23 mouse cellular contexts compared by ENCODE assay signal in the genomic region with DNA sequence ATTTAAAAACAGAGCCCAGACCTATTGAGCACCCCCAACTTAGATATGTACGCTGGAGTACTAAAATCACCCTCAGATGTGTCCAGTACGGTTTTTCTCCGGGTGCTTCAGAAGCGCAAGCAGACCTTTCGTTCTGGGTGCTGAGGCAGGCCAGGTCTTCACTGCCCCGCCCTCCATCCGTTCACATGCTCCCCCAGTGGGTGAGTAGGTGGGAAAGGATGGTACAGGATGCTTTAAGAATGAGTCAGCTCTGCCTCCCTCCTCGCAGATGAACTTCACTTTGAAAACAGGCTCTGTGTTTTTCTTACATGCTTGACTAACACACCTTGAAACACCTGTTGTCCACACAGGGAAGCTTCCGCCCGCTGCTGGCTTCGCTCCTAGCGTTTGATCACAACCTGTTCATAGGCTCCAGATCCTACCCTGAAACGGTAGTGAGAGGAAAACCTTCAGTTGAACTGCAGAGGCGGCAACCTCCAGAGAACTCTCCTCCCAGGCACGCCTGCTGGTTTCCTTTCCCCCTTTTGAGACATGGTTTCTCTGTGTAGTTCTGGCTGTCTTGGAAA. TPM values are rescaled to one million over a fixed set of nuclear protein-coding genes. Genes with fewer than 3 reads are reported as not detected.
DNase-seq lines count a peak whose midpoint lies in the region; ATAC-seq and TF ChIP-seq lines count a peak whose summit lies in the region.
"Had no signal": no experiment of that assay in that cellular context is flagged by ENCODE, and none has a peak within 500 bp of the region (broad histone marks: within the 10 kb centered on the region; RNA-seq: fewer than 3 reads in every experiment).

No protein-coding gene starts in this region.

- no peak for TF ChIP-seq POLR2A in cerebellum, adult 2 months (IDR thresholded peaks at IDR 0.05; ENCODE audit: borderline replicate concordance, insufficient read depth, low read length)

- no peaks in the 10 kb centered on the region for H3K4me1 ChIP-seq in cerebellum, adult 2 months (ENCODE audit: control insufficient read depth, insufficient read depth, low read length)
- H3K4me1 ChIP-seq: heart, embryonic 10.5 days; hindbrain, embryonic 15.5 days had no signal

- no peak for TF ChIP-seq CTCF in cerebellum, adult 2 months (IDR thresholded peaks at IDR 0.05; ENCODE audit: borderline replicate concordance, insufficient read depth, low read depth, low read length)

- no peak overlapping the region for H3K4me3 ChIP-seq in cerebellum, adult 2 months (replicated peaks; ENCODE audit: insufficient read depth, low read depth, low read length)
- H3K4me3 ChIP-seq: heart, embryonic 10.5 days; hindbrain, embryonic 15.5 days had no signal

- peak; percentile 71 for ATAC-seq in frontal cortex, adult (ENCODE audit: low TSS enrichment)
- ATAC-seq: forebrain, postnatal 0 days had no signal

- 70% methylated on average over 15 of the region's 15 CpGs for WGBS in cerebellum, adult 2 months

- DNase-seq in frontal cortex, postnatal 36 days (ENCODE audit: low spot score in 2 of 2): no peak
- peak; percentile 19 for DNase-seq in ovary, postnatal 36 days (ENCODE audit: low spot score)
- DNase-seq in ovary, postnatal 14 days (ENCODE audit: low spot score): no peak
- peak; percentile 29 to 51 for DNase-seq in cerebellum, adult 2 months
- no peak for DNase-seq in adrenal gland, adult 8-10 months
- no peak for DNase-seq in spleen, postnatal 10 days (ENCODE audit: low spot score in 2 of 2)
- DNase-seq: forebrain, postnatal 0 days; gastrocnemius, postnatal 10 days; kidney, adult 18-20 months; lung, postnatal 14 days; spleen, adult 18-20 months; thymus, postnatal 14 days had no signal

- no peak overlapping the region for H3K27ac ChIP-seq in cerebellum, adult 2 months (ENCODE audit: insufficient read depth, low read length)
- H3K27ac ChIP-seq: heart, embryonic 10.5 days; hindbrain, embryonic 15.5 days had no signal

- H3K27me3 ChIP-seq in cerebellum, adult 2 months (ENCODE audit: control insufficient read depth, insufficient read depth, low read length): no peaks in the 10 kb centered on the region
- H3K27me3 ChIP-seq: hindbrain, embryonic 15.5 days had no signal

RNA-seq across cellular contexts. Expression of a gene that starts 34.8 kb away (rescaled TPM):
- 0.88 and 1.0 TPM in 2 replicates for polyA plus RNA-seq in cerebellum, adult 2 months (2012; rRNA removed)
- total RNA-seq in adrenal gland, adult 8-10 months (2022): not detected
- total RNA-seq: forebrain, postnatal 0 days; gastrocnemius, postnatal 10 days; heart, postnatal 25 days; layer of hippocampus, postnatal 10 days; left cerebral cortex, postnatal 10 days; liver, adult 2 months; monocyte, adult 5-6 weeks had no signal
- polyA plus RNA-seq: embryonic facial prominence, embryonic 11.5 days; forebrain, postnatal 0 days; heart, embryonic 10.5 days; hindbrain, embryonic 15.5 days; liver, adult 2 months; neural tube, embryonic 14.5 days; stomach, embryonic 16.5 days had no signal

RNA-seq across cellular contexts. Expression of a gene that starts 35.3 kb away (rescaled TPM):
- 1.0 and 1.3 TPM in 2 replicates for polyA plus RNA-seq in cerebellum, adult 2 months (2012; rRNA removed)
- under 1 TPM in 1 of 4 experiments, not detected in 3; 0.17 TPM for total RNA-seq in adrenal gland, adult 8-10 months (2022)
- total RNA-seq: gastrocnemius, postnatal 10 days; heart, postnatal 25 days; liver, adult 2 months; monocyte, adult 5-6 weeks had no signal
- polyA plus RNA-seq: liver, adult 2 months had no signal

RNA-seq across cellular contexts. Expression of a gene that starts 52.4 kb away (rescaled TPM):
- 13.8 and 14.3 TPM in 2 replicates for polyA plus RNA-seq in cerebellum, adult 2 months (2012; rRNA removed)
- total RNA-seq in adrenal gland, adult 8-10 months (2022): 1 to 10 TPM; 5.1 to 9.5 (median 6.9) TPM

Comparison
In these comparisons a context has a peak if more than half of its experiments do, and no peak if none do; other contexts are left out.
1. DNase-seq: peak in ovary, postnatal 36 days (single experiment) and cerebellum, adult 2 months (2 of 2); none in frontal cortex, postnatal 36 days (0 of 2), ovary, postnatal 14 days (single experiment), adrenal gland, adult 8-10 months (single experiment) and spleen, postnatal 10 days (0 of 2).